Mouse (Mus musculus) layer of hippocampus, adult 2 months (tissue): ENCODE measurements around the gene Sdf2. TPM values are rescaled to one million over a fixed set of nuclear protein-coding genes. Genes with fewer than 3 reads are reported as not detected.

Source experiments
- DNase-seq, 2 experiments: peaks; one replicate each; pipeline ENCODE4 v3.0.0; 2022; ENCODE audit warnings: low spot score in 2 of 2
- H3K27ac ChIP-seq: fragments of 200-600 bp; 2 replicates; pipeline ENCODE4 v1.8.1; 2022
- H3K4me3 ChIP-seq: fragments of 200-600 bp; 2 replicates; pipeline ENCODE4 v1.8.1; 2022; ENCODE audit warnings: mild to moderate bottlenecking
- CTCF ChIP-seq: fragments of 200-600 bp; conservative IDR thresholded peaks from 2 replicates; pipeline ENCODE4 v1.8.1; 2022; ENCODE audit warnings: antibody characterized with exemption, mild to moderate bottlenecking, moderate library complexity
- long read RNA-seq, 2 experiments: library from polyadenylated mRNA; stranded (forward); transcript quantifications; one replicate each; pipeline ENCODE4 v2.0.0; 2021; ENCODE audit warnings: borderline mapping rate in 2 of 2
- total RNA-seq, 2 experiments: library from RNA; stranded (reverse); gene quantifications; 2 replicates each; pipeline ENCODE4 v1.2.3; 2021

The Sdf2 gene
- total RNA-seq, result 10 to 100 TPM; 66.8 to 69.1 TPM
- long read RNA-seq, experiment 1, transcript Sdf2-201 (3 exons, 1,268 nt), result major isoform, 35 of 42 reads
- long read RNA-seq, experiment 1, partial matches to known transcripts, result 0 of 42 reads
- long read RNA-seq, experiment 1, other reads (novel, unspliced or antisense), result 6 of 42 reads
- long read RNA-seq, experiment 2, transcript Sdf2-201 (3 exons, 1,268 nt), result major isoform, 85 of 100 reads
- long read RNA-seq, experiment 2, partial matches to known transcripts, result 0 of 100 reads
- long read RNA-seq, experiment 2, other reads (novel, unspliced or antisense), result 15 of 100 reads

- peak; percentile 81 to 85 for DNase-seq
- no peak; the same call in 1 of the 2 replicates for TF ChIP-seq CTCF
- Histone ChIP-seq H3K27ac (peak within 1 kb of the TSS; percentile 98), H3K4me3 (peak within 1 kb of the TSS; percentile 99)
Observed at GRCm38 (mm10) chr11:78245627-78246317, at the start of gene Sdf2, which contains the start of gene Supt6. Sdf2 (plus strand) TSS chr11:78245746. Supt6 (minus strand) TSS chr11:78245987.

DNA sequence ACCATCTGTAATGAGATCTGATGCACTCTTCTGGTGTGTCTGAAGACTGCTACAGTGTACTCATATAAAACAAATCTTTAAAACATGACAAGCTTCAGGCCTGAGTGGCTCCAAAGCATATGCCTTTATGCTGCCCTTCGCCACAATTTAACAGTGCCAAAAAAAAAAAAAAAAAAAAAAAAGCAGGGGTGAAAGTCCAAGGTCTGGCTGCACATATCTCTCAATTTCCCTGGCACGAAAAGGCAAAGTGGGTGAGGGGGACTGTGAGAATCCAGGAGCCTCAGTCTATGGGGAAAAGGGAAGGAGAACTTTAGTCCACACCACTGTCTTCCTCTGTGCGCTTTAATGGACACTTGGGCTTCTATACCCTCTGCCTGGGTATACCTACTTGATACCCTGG lies 43.2 kb upstream of the Sdf2 start:
- no peak for TF ChIP-seq CTCF
- no peak for DNase-seq
- H3K27ac ChIP-seq, result no peak overlapping the region
- H3K4me3 ChIP-seq, result no peak overlapping the region

GRCm38 (mm10) chr11:78204287-78204686 lies 41.3 kb upstream of the Sdf2 start:
- peak overlapping the region; percentile 78; the same call in 1 of the 2 replicates for H3K27ac ChIP-seq
- no peak for TF ChIP-seq CTCF
- DNase-seq, result no peak
- no peak overlapping the region for H3K4me3 ChIP-seq

DNA sequence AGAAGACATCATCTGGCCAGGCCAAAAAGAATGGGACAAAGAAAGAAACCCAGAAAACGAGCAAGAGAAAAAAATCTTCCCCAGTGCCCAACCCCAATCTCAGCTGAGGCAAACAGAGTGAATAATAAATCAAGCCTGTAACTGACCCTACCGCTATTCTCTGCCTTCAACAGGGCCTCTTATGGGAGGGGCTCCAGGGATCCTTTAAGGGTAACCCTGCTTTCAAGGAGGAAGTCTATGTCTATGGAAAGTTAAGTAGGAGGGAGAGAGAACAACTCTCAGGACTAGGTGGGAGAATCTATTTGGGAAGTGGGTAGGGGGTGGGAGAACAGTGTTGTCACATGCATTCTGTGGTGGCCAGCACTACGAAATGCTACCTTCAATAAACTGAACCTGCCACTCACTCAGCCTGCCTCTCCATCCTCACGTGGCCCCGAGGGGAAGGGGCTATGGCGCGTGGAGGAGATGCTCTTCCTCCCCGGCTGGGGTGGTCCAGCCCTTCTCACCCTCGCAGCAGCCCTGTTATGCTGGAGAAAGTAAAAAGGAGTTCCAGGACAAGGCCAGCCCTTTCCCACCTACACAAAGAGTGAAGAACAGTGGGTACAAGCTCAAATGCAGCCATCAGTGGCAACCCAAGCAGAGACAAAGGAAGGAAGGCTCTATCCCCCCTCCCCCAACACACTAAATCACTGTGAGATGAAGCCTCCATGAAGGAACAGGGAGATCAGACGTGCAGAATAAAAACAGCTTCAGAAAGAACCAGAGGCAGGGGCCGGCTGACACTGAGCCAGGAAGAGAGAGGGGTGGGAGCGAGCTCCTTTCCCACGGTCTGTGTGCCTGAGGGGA lies 40.0 kb upstream of the Sdf2 start:
- Histone ChIP-seq H3K4me3 (no peak overlapping the region), H3K27ac (peak overlapping the region; percentile 78)
- DNase-seq, result no peak
- no peak for TF ChIP-seq CTCF

- DNase-seq, result no peak
- TF ChIP-seq CTCF, result no peak
- Histone ChIP-seq H3K27ac (peak overlapping the region; percentile 78; the same call in 1 of the 2 replicates), H3K4me3 (no peak overlapping the region)
Observed at GRCm38 (mm10) chr11:78207190-78207589, 38.4 kb upstream of the Sdf2 start.

GRCm38 (mm10) chr11:78209886-78210285 lies 35.7 kb upstream of the Sdf2 start:
- no peak overlapping the region for H3K27ac ChIP-seq
- no peak for TF ChIP-seq CTCF
- H3K4me3 ChIP-seq, result no peak overlapping the region
- no peak for DNase-seq

GRCm38 (mm10) chr11:78210615-78211014 lies 34.9 kb upstream of the Sdf2 start:
- no peak overlapping the region for H3K4me3 ChIP-seq
- DNase-seq, result no peak
- H3K27ac ChIP-seq, result no peak overlapping the region
- TF ChIP-seq CTCF, result no peak

- Histone ChIP-seq H3K27ac (no peak overlapping the region), H3K4me3 (no peak overlapping the region)
- no peak for TF ChIP-seq CTCF
- DNase-seq, result no peak
Observed at GRCm38 (mm10) chr11:78211513-78211912, 34.0 kb upstream of the Sdf2 start.

GRCm38 (mm10) chr11:78213086-78213817 lies 32.3 kb upstream of the Sdf2 start:
- Histone ChIP-seq H3K27ac (no peak overlapping the region), H3K4me3 (no peak overlapping the region)
- no peak for DNase-seq
- TF ChIP-seq CTCF, result no peak

- DNase-seq, result peak in 1 of 2 experiments; percentile 41
- Histone ChIP-seq H3K27ac (peak overlapping the region; percentile 84), H3K4me3 (no peak overlapping the region)
- no peak for TF ChIP-seq CTCF
Observed at GRCm38 (mm10) chr11:78215709-78216317, 29.7 kb upstream of the Sdf2 start.

DNA sequence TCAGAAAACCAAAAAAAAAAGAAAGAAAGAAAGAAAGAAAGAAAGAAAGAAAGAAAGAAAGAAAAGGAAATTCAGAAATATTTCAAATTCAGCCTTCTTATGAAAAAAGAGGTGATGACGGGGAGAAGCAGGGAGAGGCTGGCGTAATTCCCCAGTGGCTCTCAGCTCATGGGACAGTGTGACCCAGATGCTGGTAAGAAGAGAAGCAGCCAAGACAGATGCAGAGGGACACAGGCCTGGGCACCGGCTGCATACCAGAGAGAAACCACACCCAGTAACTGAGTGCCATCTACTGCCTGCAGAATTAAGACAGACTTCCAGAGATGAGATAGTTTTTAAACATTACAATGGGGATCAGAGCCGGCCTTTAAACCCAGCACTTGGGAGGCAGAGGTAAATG lies 22.0 kb upstream of the Sdf2 start:
- no peak overlapping the region for H3K4me3 ChIP-seq
- no peak for TF ChIP-seq CTCF
- DNase-seq, result no peak
- no peak overlapping the region for H3K27ac ChIP-seq

- no peak for TF ChIP-seq CTCF
- Histone ChIP-seq H3K4me3 (no peak overlapping the region), H3K27ac (no peak overlapping the region)
- no peak for DNase-seq
Observed at GRCm38 (mm10) chr11:78231518-78231917, 14.0 kb upstream of the Sdf2 start.
